Mouse (Mus musculus) heart, embryonic 16.5 days (tissue): ENCODE measurements around the gene Tmem198. TPM values are rescaled to one million over a fixed set of nuclear protein-coding genes. Genes with fewer than 3 reads are reported as not detected.

Experiments
- ATAC-seq: fragments of 200-750 bp; cut with Nextera tagmentation; replicated peaks from 2 replicates; pipeline ENCODE4 v1.8.0; 2017; ENCODE audit warnings: moderate number of reproducible peaks; ENCODE audit not compliant: insufficient read depth, low FRiP score; ENCODE audit errors: extremely low read depth
- H3K27ac ChIP-seq: fragments of 300-500 bp; sonication (generic); 2 replicates; pipeline ENCODE4 v1.5.1; 2014; ENCODE audit warnings: mild to moderate bottlenecking, low read length, control low read depth, moderate library complexity
- H3K27me3 ChIP-seq: fragments of 300-500 bp; sonication (generic); 2 replicates; pipeline ENCODE4 v1.6.1; 2014; ENCODE audit warnings: low read length, mixed read lengths; ENCODE audit not compliant: control insufficient read depth, insufficient read depth
- H3K36me3 ChIP-seq: fragments of 300-500 bp; sonication (generic); 2 replicates; pipeline ENCODE4 v1.6.1; 2014; ENCODE audit not compliant: control insufficient read depth, insufficient read depth
- H3K4me1 ChIP-seq: fragments of 300-500 bp; sonication (generic); 2 replicates; pipeline ENCODE4 v1.6.1; 2014; ENCODE audit warnings: low read length, mixed read lengths; ENCODE audit not compliant: control insufficient read depth, insufficient read depth
- H3K4me2 ChIP-seq: fragments of 300-500 bp; sonication (generic); 2 replicates; pipeline ENCODE4 v1.6.1; 2014; ENCODE audit warnings: low read depth, mild to moderate bottlenecking, control low read depth, low read length
- H3K4me3 ChIP-seq: fragments of 300-500 bp; sonication (generic); 2 replicates; pipeline ENCODE4 v1.5.1; 2014; ENCODE audit warnings: mild to moderate bottlenecking, control low read depth, low read length
- H3K9ac ChIP-seq: fragments of 300-500 bp; sonication (generic); 2 replicates; pipeline ENCODE4 v1.6.1; 2014; ENCODE audit warnings: low read length, control low read depth
- H3K9me3 ChIP-seq: fragments of 300-500 bp; sonication (generic); replicated peaks from 2 replicates; pipeline ENCODE4 v1.6.1; 2016; ENCODE audit warnings: low read length; ENCODE audit not compliant: control insufficient read depth
- WGBS: fragments of 180-500 bp; shearing (Covaris S2); extraction: QIAGEN DNeasy Blood & Tissue Kit; methylation state at CpG from one replicate; pipeline ENCODE4 v1.1.7; 2014; 5-methylcytosine and 5-hydroxymethylcytosine counted together
- polyA plus RNA-seq: library from polyadenylated mRNA; unstranded; fragments of >200 nt; fragmentation: Nextera tagmentation; extraction: Ambion mirVana; gene quantifications from 2 replicates; pipeline ENCODE4 v1.2.1, GENCODE M21; 2015

The Tmem198 gene
- polyA plus RNA-seq, 1 experiment from 2014 or later, result 0.60 TPM

- WGBS, result 65% methylated on average over 12 of the region's 12 CpGs
Measured at GRCm38 (mm10) chr1:75494878-75495548, 15.7 kb downstream of the Tmem198 start.

DNA sequence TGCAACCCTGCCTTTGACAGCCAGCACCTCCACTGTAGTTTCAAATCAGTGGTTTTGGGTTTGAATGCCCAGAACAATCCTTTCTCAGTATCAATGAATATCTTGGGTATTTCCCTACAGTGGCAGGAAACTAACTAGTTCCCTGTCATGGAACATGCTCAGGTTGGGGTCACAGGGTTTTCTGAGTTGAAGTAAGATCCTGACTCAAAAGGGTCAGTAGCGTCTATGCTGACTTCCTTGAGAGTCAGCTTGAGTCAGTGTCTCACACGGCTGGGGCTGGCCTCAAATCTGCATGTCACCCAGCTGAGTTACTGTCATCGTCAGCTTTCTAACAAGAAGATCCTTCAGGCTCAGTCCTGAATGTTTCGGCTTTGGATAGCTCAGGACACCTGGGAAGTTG is 19.6 kb downstream of the Tmem198 start:
- Histone ChIP-seq H3K36me3 (peaks cover 68% of the 10 kb centered on the region), H3K27me3 (no peaks in the 10 kb centered on the region), H3K9ac (no peak overlapping the region), H3K27ac (no peak overlapping the region), H3K9me3 (no peaks in the 10 kb centered on the region), H3K4me2 (no peak overlapping the region), H3K4me3 (no peak overlapping the region), H3K4me1 (peaks cover 11% of the 10 kb centered on the region)
- ATAC-seq, result no peak
- 85% methylated on average over 4 of the region's 4 CpGs for WGBS

More at GRCm38 (mm10) chr1:75494878-75495548, 15.7 kb downstream of the Tmem198 start:
- H3K27me3 ChIP-seq, result peaks cover 1% of the 10 kb centered on the region; the same call in 1 of the 2 replicates
- ATAC-seq, result no peak
- no peak overlapping the region for H3K4me2 ChIP-seq
- H3K4me1 ChIP-seq, result no peaks in the 10 kb centered on the region
- no peaks in the 10 kb centered on the region for H3K9me3 ChIP-seq
- H3K9ac ChIP-seq, result no peak overlapping the region
- no peak overlapping the region for H3K27ac ChIP-seq
- peaks cover 78% of the 10 kb centered on the region for H3K36me3 ChIP-seq
- H3K4me3 ChIP-seq, result no peak overlapping the region

DNA sequence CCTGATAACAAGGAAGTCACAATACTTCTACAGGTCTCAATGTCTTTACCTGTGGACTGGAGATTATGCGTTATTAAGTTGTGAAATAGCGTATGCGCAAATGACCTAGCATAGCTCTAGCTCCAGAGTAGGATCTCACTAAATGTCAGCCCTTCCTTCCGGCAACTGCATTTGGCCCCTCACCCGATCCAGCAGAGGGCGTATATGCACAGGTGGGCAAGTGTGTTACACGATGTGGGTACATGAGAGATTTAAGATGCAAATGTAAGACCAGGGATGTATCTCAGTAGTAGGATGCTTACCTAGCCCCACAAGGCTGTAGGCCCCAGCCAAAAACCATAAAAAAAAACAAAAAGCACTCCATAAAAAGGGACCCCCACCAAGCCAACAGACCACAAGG is 20.1 kb downstream of the Tmem198 start:
- H3K27ac ChIP-seq, result no peak overlapping the region
- peaks cover 68% of the 10 kb centered on the region for H3K36me3 ChIP-seq
- H3K4me2 ChIP-seq, result no peak overlapping the region
- H3K27me3 ChIP-seq, result no peaks in the 10 kb centered on the region
- peaks cover 16% of the 10 kb centered on the region for H3K4me1 ChIP-seq
- no peak for ATAC-seq
- WGBS, result 79% methylated on average over 7 of the region's 7 CpGs
- no peak overlapping the region for H3K9ac ChIP-seq
- no peaks in the 10 kb centered on the region for H3K9me3 ChIP-seq
- no peak overlapping the region for H3K4me3 ChIP-seq

DNA sequence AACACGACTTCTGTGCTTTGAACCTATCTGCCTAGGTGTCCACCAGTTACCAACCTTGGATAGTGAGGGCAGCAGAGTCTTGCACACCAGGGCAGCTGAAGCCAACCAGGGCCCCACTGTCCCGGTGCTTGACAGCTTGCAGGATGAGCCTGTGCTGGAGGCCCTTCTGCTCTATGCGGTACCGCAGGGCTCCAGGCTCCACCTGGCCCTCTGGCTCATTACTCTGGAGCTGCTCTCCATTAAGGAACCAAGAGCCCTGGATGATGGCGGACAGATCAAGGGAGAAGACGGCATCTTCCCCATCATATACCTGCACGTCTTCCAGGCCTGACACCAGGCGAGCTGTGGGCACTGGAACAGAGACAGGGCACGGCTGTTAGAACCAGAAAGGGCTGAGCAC is 22.6 kb downstream of the Tmem198 start:
- H3K27me3 ChIP-seq, result no peaks in the 10 kb centered on the region
- H3K36me3 ChIP-seq, result peaks cover 51% of the 10 kb centered on the region
- H3K4me2 ChIP-seq, result no peak overlapping the region
- no peaks in the 10 kb centered on the region for H3K9me3 ChIP-seq
- H3K4me1 ChIP-seq, result peaks cover 25% of the 10 kb centered on the region
- WGBS, result 95% methylated on average over 9 of the region's 9 CpGs
- no peak overlapping the region for H3K4me3 ChIP-seq
- ATAC-seq, result no peak
- H3K27ac ChIP-seq, result no peak overlapping the region
- H3K9ac ChIP-seq, result no peak overlapping the region

GRCm38 (mm10) chr1:75502945-75503650 is 23.8 kb downstream of the Tmem198 start:
- no peaks in the 10 kb centered on the region for H3K27me3 ChIP-seq
- H3K4me1 ChIP-seq, result peaks cover 30% of the 10 kb centered on the region
- H3K9ac ChIP-seq, result no peak overlapping the region
- no peak for ATAC-seq
- peaks cover 40% of the 10 kb centered on the region for H3K36me3 ChIP-seq
- WGBS, result 75% methylated on average over 25 of the region's 25 CpGs
- peak overlapping the region; percentile 89 for H3K4me2 ChIP-seq
- no peak overlapping the region for H3K27ac ChIP-seq
- H3K4me3 ChIP-seq, result no peak overlapping the region
- no peaks in the 10 kb centered on the region for H3K9me3 ChIP-seq

GRCm38 (mm10) chr1:75503651-75503980 is 24.3 kb downstream of the Tmem198 start:
- ATAC-seq, result no peak
- peak overlapping the region; percentile 99 for H3K9ac ChIP-seq
- H3K4me3 ChIP-seq, result peak overlapping the region; percentile 92
- H3K27ac ChIP-seq, result no peak overlapping the region; the same call in 1 of the 2 replicates
- H3K4me2 ChIP-seq, result peak overlapping the region; percentile 89
- WGBS, result 55% methylated on average over 23 of the region's 23 CpGs
- H3K36me3 ChIP-seq, result peaks cover 35% of the 10 kb centered on the region
- H3K4me1 ChIP-seq, result peaks cover 30% of the 10 kb centered on the region
- no peaks in the 10 kb centered on the region for H3K9me3 ChIP-seq
- no peaks in the 10 kb centered on the region for H3K27me3 ChIP-seq

GRCm38 (mm10) chr1:75504256-75505045 is 25.1 kb downstream of the Tmem198 start:
- ATAC-seq, result no peak
- Histone ChIP-seq H3K4me2 (peak overlapping the region; percentile 89), H3K9ac (peak overlapping the region; percentile 99), H3K4me1 (peaks cover 34% of the 10 kb centered on the region), H3K36me3 (peaks cover 27% of the 10 kb centered on the region), H3K27ac (peak overlapping the region; percentile 100), H3K9me3 (no peaks in the 10 kb centered on the region), H3K27me3 (no peaks in the 10 kb centered on the region), H3K4me3 (peak overlapping the region; percentile 92)
- 31% methylated on average over 9 of the region's 9 CpGs for WGBS

DNA sequence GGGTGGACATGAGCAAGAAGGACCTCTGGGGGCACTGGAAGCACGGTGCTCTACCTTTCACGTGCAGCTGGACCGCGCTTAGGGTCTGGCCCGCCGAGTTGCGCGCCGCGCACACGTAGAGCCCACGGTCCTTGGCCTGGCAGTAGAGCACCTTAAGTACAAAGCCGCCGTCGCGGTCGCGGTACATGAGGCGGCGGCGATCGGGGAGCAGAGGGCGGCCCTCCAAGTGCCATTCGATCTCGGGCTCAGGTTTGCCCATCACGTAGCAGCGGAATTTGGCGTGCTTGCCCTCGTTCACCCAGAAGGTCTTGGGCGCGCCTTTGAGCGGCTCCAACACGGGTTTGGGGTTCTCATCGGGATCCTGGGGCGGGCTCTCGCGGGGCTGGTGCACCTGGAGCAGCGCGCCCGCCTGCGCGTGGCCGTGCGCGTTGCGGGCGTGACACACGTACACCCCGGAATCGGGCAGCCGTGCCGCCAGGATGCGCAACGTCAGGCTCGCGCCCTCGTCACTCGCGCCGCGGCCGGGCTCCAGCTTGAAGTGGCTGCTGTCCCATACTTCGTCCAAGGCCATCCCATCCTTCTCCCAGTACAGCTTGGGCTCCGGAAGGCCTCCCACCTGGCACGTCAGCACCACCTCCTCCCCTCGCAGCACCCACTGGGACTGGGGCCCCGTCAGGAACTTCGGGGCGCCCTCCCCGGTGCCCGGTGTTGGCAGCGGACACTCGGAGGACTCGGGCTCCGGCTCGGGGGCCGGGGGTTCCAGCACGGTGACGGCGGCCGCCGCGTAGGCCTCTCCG is 26.0 kb downstream of the Tmem198 start:
- under 1% methylated on average over 84 of the region's 84 CpGs for WGBS
- H3K4me2 ChIP-seq, result peak overlapping the region; percentile 89
- no peaks in the 10 kb centered on the region for H3K9me3 ChIP-seq

More for the DNA sequence above, 26.0 kb downstream of the Tmem198 start:
- peak; percentile 52 for ATAC-seq
- Histone ChIP-seq H3K36me3 (peaks cover 20% of the 10 kb centered on the region), H3K4me3 (peak overlapping the region; percentile 92), H3K27me3 (no peaks in the 10 kb centered on the region), H3K27ac (peak overlapping the region; percentile 100), H3K4me1 (peaks cover 43% of the 10 kb centered on the region), H3K9ac (peak overlapping the region; percentile 99)
